In the genomic region with DNA sequence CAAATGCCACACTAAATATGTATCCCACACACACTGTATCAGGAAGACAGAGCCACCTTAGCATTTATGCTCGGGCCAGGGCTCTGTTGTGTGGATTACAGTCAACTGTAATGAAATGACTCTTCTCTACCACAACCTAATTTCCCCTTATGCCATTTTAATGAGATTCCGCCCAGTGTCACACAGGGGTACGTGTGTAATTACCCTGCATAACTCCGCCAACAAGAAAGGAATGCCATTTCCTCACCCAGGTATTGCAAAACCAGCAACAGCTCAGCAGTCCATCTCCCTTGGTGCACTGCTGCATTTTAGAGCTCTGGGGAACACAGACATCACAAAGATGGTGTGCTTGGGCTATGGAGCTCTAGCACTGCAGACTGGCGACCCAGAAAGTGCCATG, we compare ENCODE assay signal across 14 mouse cellular contexts.
DNase-seq lines count a peak whose midpoint lies in the region; ATAC-seq and TF ChIP-seq lines count a peak whose summit lies in the region.
"Had no signal": no experiment of that assay in that cellular context is flagged by ENCODE, and none has a peak within 500 bp of the region (broad histone marks: within the 10 kb centered on the region; RNA-seq: fewer than 3 reads in every experiment).

No protein-coding gene starts in this region.

- WGBS in forebrain, embryonic 10.5 days = 65% methylated on average over 5 of the region's 5 CpGs
- 67% methylated on average over 5 of the region's 5 CpGs for WGBS in forebrain, embryonic 11.5 days
- WGBS in forebrain, postnatal 0 days = 49% methylated on average over 5 of the region's 5 CpGs
- WGBS in limb, embryonic 11.5 days = 53% methylated on average over 5 of the region's 5 CpGs
- 63% methylated on average over 5 of the region's 5 CpGs for WGBS in kidney, embryonic 14.5 days

- no peaks in the 10 kb centered on the region for H3K79me2 ChIP-seq in C2C12 (ENCODE audit: control insufficient read depth, insufficient read depth)

- H3K36me3 ChIP-seq in forebrain, embryonic 10.5 days (replicated peaks) = no peaks in the 10 kb centered on the region
- H3K36me3 ChIP-seq in forebrain, embryonic 11.5 days (ENCODE audit: control insufficient read depth, insufficient read depth, low read length) = no peaks in the 10 kb centered on the region
- H3K36me3 ChIP-seq in C2C12 (ENCODE audit: control insufficient read depth, insufficient read depth) = no peaks in the 10 kb centered on the region
- H3K36me3 ChIP-seq in forebrain, postnatal 0 days (ENCODE audit: insufficient read depth) = no peaks in the 10 kb centered on the region
- H3K36me3 ChIP-seq in limb, embryonic 11.5 days (ENCODE audit: control insufficient read depth, insufficient read depth, low read length) = no peaks in the 10 kb centered on the region
- no peaks in the 10 kb centered on the region for H3K36me3 ChIP-seq in kidney, embryonic 14.5 days (ENCODE audit: control insufficient read depth, insufficient read depth, low read length)

- H3K79me3 ChIP-seq in C2C12 (ENCODE audit: low read depth) = no peaks in the 10 kb centered on the region

- DNase-seq in forebrain, embryonic 10.5 days (ENCODE audit: extremely low spot score, low spot score) = no peak
- DNase-seq in forebrain, embryonic 11.5 days (ENCODE audit: low spot score) = no peak
- DNase-seq in forebrain, postnatal 0 days = no peak
- DNase-seq in limb, embryonic 11.5 days (ENCODE audit: low spot score) = no peak
- DNase-seq in embryo, embryonic 9.5 days (ENCODE audit: extremely low spot score) = no peak
- no peak for DNase-seq in heart, postnatal 36 days
- DNase-seq: adrenal gland, postnatal 36 days; cerebellum, adult 18-20 months; embryo, embryonic 11 days; heart, postnatal 4 days; lung, embryonic 14.5 days; thymus, postnatal 36 days had no signal

- H3ac ChIP-seq in C2C12 (ENCODE audit: control insufficient read depth, insufficient read length, low read depth) = no peak overlapping the region

- H3K27me3 ChIP-seq in forebrain, embryonic 10.5 days (ENCODE audit: poor library complexity, severe bottlenecking) = no peaks in the 10 kb centered on the region
- H3K27me3 ChIP-seq in forebrain, embryonic 11.5 days (ENCODE audit: control insufficient read depth, insufficient read depth, low read length) = no peaks in the 10 kb centered on the region
- H3K27me3 ChIP-seq in C2C12 (ENCODE audit: control insufficient read depth, insufficient read depth, insufficient read length) = no peaks in the 10 kb centered on the region
- no peaks in the 10 kb centered on the region for H3K27me3 ChIP-seq in forebrain, postnatal 0 days (ENCODE audit: insufficient read depth, low read length)
- no peaks in the 10 kb centered on the region for H3K27me3 ChIP-seq in limb, embryonic 11.5 days (ENCODE audit: control insufficient read depth, insufficient read depth, low read length)
- no peaks in the 10 kb centered on the region for H3K27me3 ChIP-seq in kidney, embryonic 14.5 days (ENCODE audit: control insufficient read depth, insufficient read depth, low read length)

- H3K27ac ChIP-seq in forebrain, embryonic 10.5 days = peak overlapping the region; percentile 41; the same call in 1 of the 2 replicates
- H3K27ac ChIP-seq in forebrain, embryonic 11.5 days (ENCODE audit: low read depth, low read length) = no peak overlapping the region
- no peak overlapping the region for H3K27ac ChIP-seq in forebrain, postnatal 0 days (ENCODE audit: low read depth, low read length)
- H3K27ac ChIP-seq in limb, embryonic 11.5 days (replicated peaks; ENCODE audit: low read depth, low read length) = no peak overlapping the region
- H3K27ac ChIP-seq in kidney, embryonic 14.5 days (ENCODE audit: low read depth, low read length) = no peak overlapping the region

- H3K4me2 ChIP-seq in forebrain, embryonic 11.5 days (ENCODE audit: low read depth, low read length, severe bottlenecking) = no peak overlapping the region
- no peak overlapping the region for H3K4me2 ChIP-seq in forebrain, postnatal 0 days (ENCODE audit: low read depth)
- no peak overlapping the region for H3K4me2 ChIP-seq in limb, embryonic 11.5 days (ENCODE audit: low read depth, severe bottlenecking)
- no peak overlapping the region for H3K4me2 ChIP-seq in kidney, embryonic 14.5 days (replicated peaks; ENCODE audit: low read depth, low read length)
- H3K4me2 ChIP-seq: lung, embryonic 14.5 days had no signal

- no peak overlapping the region for H3K4me3 ChIP-seq in forebrain, embryonic 10.5 days
- H3K4me3 ChIP-seq in forebrain, embryonic 11.5 days (ENCODE audit: low read depth, low read length) = no peak overlapping the region
- H3K4me3 ChIP-seq in C2C12 (ENCODE audit: insufficient read depth, poor library complexity, severe bottlenecking) = no peak overlapping the region
- no peak overlapping the region for H3K4me3 ChIP-seq in forebrain, postnatal 0 days (ENCODE audit: low read depth, low read length)
- H3K4me3 ChIP-seq in limb, embryonic 11.5 days (ENCODE audit: low read depth, low read length) = no peak overlapping the region
- H3K4me3 ChIP-seq in kidney, embryonic 14.5 days (ENCODE audit: low read length) = no peak overlapping the region

- intact Hi-C loops in heart, postnatal 36 days (cut with DNase I) = no loop called here

- H3K9ac ChIP-seq in forebrain, embryonic 11.5 days (ENCODE audit: low read length) = no peak overlapping the region
- no peak overlapping the region for H3K9ac ChIP-seq in forebrain, postnatal 0 days
- H3K9ac ChIP-seq in limb, embryonic 11.5 days (ENCODE audit: low read length) = no peak overlapping the region
- no peak overlapping the region for H3K9ac ChIP-seq in kidney, embryonic 14.5 days (ENCODE audit: low read depth, low read length)
- H3K9ac ChIP-seq: lung, embryonic 14.5 days had no signal

- ATAC-seq in forebrain, embryonic 11.5 days (replicated peaks; ENCODE audit: low FRiP score) = no peak
- ATAC-seq in forebrain, postnatal 0 days = peak; percentile 47; the same call in 1 of the 2 replicates
- 0 out of 2 replicates have a peak, but pooled peaks have one; percentile 11 for ATAC-seq in limb, embryonic 11.5 days (ENCODE audit: insufficient number of reproducible peaks, low FRiP score, low TSS enrichment, low read depth)
- ATAC-seq in kidney, embryonic 14.5 days (ENCODE audit: low FRiP score, low TSS enrichment) = no peak

- no peak for TF ChIP-seq CTCF in C2C12 (IDR thresholded peaks at IDR 0.05; ENCODE audit: control insufficient read depth, insufficient read depth, insufficient read length)
- TF ChIP-seq CTCF in forebrain, postnatal 0 days (IDR thresholded peaks at IDR 0.05; ENCODE audit: low read depth) = no peak

- peaks cover 32% of the 10 kb centered on the region for H3K4me1 ChIP-seq in forebrain, embryonic 10.5 days
- H3K4me1 ChIP-seq in forebrain, embryonic 11.5 days (replicated peaks; ENCODE audit: control insufficient read depth, insufficient read depth, low read length) = no peaks in the 10 kb centered on the region
- no peaks in the 10 kb centered on the region; the same call in none of the 2 replicates for H3K4me1 ChIP-seq in forebrain, postnatal 0 days (ENCODE audit: insufficient read depth)
- H3K4me1 ChIP-seq in limb, embryonic 11.5 days (ENCODE audit: control insufficient read depth, insufficient read depth, low read length) = peaks cover 7% of the 10 kb centered on the region
- no peaks in the 10 kb centered on the region; the same call in 1 of the 2 replicates for H3K4me1 ChIP-seq in kidney, embryonic 14.5 days (ENCODE audit: control insufficient read depth, insufficient read depth, low read length)

- H3K9me3 ChIP-seq in forebrain, embryonic 10.5 days = no peaks in the 10 kb centered on the region
- H3K9me3 ChIP-seq in forebrain, embryonic 11.5 days (ENCODE audit: control insufficient read depth, low read length) = no peaks in the 10 kb centered on the region
- H3K9me3 ChIP-seq in forebrain, postnatal 0 days (ENCODE audit: low read length) = no peaks in the 10 kb centered on the region
- no peaks in the 10 kb centered on the region for H3K9me3 ChIP-seq in limb, embryonic 11.5 days (ENCODE audit: control insufficient read depth, low read length)
- H3K9me3 ChIP-seq in kidney, embryonic 14.5 days (ENCODE audit: control insufficient read depth, low read length) = no peaks in the 10 kb centered on the region

TF ChIP-seq in C2C12, 6 proteins besides CTCF, POLR2A, EP300 and RAD21:
- TF ChIP-seq CEBPB (IDR thresholded peaks at IDR 0.05; ENCODE audit: low read depth) (peak; percentile 21), FOSL1 (IDR thresholded peaks at IDR 0.05; ENCODE audit: insufficient read depth, low read length, poor library complexity, severe bottlenecking) (no peak), USF1 (IDR thresholded peaks at IDR 0.05; ENCODE audit: low read depth) (no peak), MYOD1 (IDR thresholded peaks at IDR 0.05; ENCODE audit: control insufficient read depth, insufficient read length, low read depth) (no peak), MYOG (IDR thresholded peaks at IDR 0.05; ENCODE audit: control insufficient read depth, extremely low read depth, insufficient read length) (no peak)

Comparison
In these comparisons a context has a peak if more than half of its experiments do, and no peak if none do; other contexts are left out.
1. ATAC-seq: peak in forebrain, postnatal 0 days (single experiment) and limb, embryonic 11.5 days (single experiment); none in forebrain, embryonic 11.5 days (single experiment) and kidney, embryonic 14.5 days (single experiment).